Mouse (Mus musculus) neutrophil, adult 65 days (primary cell): ENCODE data around the gene Mrps10. TPM values are rescaled to one million over a fixed set of nuclear protein-coding genes. Genes with fewer than 3 reads are reported as not detected.

Experiments
- total RNA-seq: library from RNA; stranded (reverse); gene quantifications from 2 replicates; pipeline ENCODE4 v1.2.4, GENCODE M21; 2023

Mrps10 gene
- 5.9 and 7.4 TPM in 2 replicates for total RNA-seq

GRCm38 (mm10) chr17:47368401-47369086, at the start of gene Mrps10:
Mrps10 (plus strand) TSS chr17:47368887.

DNA sequence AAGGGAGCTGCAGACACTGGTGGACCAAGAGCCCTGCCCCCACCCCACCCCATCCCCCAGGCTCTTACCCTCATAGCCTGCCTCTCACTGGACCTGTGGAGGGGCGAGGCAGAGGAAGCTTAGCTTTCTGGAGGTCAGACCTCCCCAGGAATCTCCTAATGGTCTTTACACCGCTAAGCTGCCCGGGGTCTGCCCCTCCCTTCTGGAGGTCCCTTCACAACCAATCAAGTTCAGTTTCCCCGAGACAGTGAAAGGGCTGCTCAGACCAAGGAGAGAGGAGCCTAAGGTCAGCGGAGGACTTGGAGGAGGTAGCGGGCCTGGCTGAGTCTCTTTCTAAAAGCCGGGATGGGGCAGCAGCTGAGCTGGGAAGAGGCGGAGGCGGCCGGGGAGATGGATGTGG, 16.5 kb downstream of the Mrps10 start, which contains the start of gene Guca1b:
Gene Guca1b (plus strand): TSS at position 249 of the 400 bp plus-strand sequence.

DNA sequence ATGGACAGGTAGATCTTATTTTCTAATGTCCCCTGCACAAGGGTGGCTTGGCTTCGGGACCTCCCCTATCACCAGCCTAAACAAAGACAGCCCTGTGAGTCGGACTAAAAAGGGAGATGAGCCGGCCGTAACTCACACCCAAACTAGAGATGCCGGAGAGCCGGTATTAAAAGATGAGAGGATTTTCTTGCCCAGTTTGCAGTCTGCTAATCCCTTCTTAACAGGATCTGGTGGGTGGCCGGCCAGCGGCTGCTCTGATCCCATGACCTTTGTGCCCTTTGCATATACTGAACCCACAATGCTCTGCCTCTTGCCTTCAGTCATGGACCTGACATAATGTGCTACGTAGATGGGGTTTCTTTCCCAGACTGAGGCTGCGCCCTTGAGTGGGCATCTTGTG, 31.8 kb downstream of the Mrps10 start, which contains the start of gene Guca1a:
Gene Guca1a (minus strand): TSS at position 134 of the 400 bp plus-strand sequence.

Other genes with a start within 250 kb of the Mrps10 start
- gene Guca1b, start 16.5 kb downstream of the Mrps10 start, total RNA-seq = not detected in 2 replicates
- gene Guca1a, start 31.7 kb downstream of the Mrps10 start, total RNA-seq = 2.8 and 3.6 TPM in 2 replicates
- gene AI661453, start 67.7 kb downstream of the Mrps10 start, total RNA-seq = 0.07 and 0.38 TPM in 2 replicates
- gene 1700001C19Rik, start 68.5 kb downstream of the Mrps10 start, total RNA-seq = not detected in 2 replicates
- 38.8 and 61.1 TPM in 2 replicates for gene Taf8, start 133.4 kb downstream of the Mrps10 start, total RNA-seq
- gene Ccnd3, start 136.2 kb downstream of the Mrps10 start, total RNA-seq = 431 and 513 TPM in 2 replicates
- gene Bysl, start 242.6 kb downstream of the Mrps10 start, total RNA-seq = 7.3 and 8.3 TPM in 2 replicates
- 70.7 and 108 TPM in 2 replicates for gene Med20, start 242.7 kb downstream of the Mrps10 start, total RNA-seq
- gene Gm20517, start 242.7 kb downstream of the Mrps10 start, total RNA-seq = 13.1 and 28.9 TPM in 2 replicates